Mouse (Mus musculus) liver, embryonic 15.5 days (tissue): ENCODE data around the gene Tcl1b4. TPM values are rescaled to one million over a fixed set of nuclear protein-coding genes. Genes with fewer than 3 reads are reported as not detected.

Source experiments
- ATAC-seq: fragments of 200-750 bp; cut with Nextera tagmentation; 2 replicates; pipeline ENCODE4 v1.8.0; 2017; ENCODE audit warnings: moderate number of reproducible peaks, mild to moderate bottlenecking, moderate library complexity; ENCODE audit not compliant: insufficient read depth
- H3K27ac ChIP-seq: fragments of 300-500 bp; sonication (generic); replicated peaks from 2 replicates; pipeline ENCODE4 v1.5.1; 2015; ENCODE audit warnings: mild to moderate bottlenecking, inconsistent platforms
- H3K27me3 ChIP-seq: fragments of 300-500 bp; sonication (generic); 2 replicates; pipeline ENCODE4 v1.6.1; 2015; ENCODE audit warnings: mild to moderate bottlenecking, inconsistent platforms
- H3K36me3 ChIP-seq: fragments of 300-500 bp; sonication (generic); replicated peaks from 2 replicates; pipeline ENCODE4 v1.6.1; 2015; ENCODE audit warnings: moderate library complexity, mild to moderate bottlenecking, inconsistent platforms
- H3K4me1 ChIP-seq: fragments of 300-500 bp; sonication (generic); replicated peaks from 2 replicates; pipeline ENCODE4 v1.6.1; 2015; ENCODE audit warnings: inconsistent platforms
- H3K4me2 ChIP-seq: fragments of 300-500 bp; sonication (generic); 2 replicates; pipeline ENCODE4 v1.6.1; 2015; ENCODE audit warnings: moderate library complexity, mild to moderate bottlenecking, inconsistent platforms
- H3K4me3 ChIP-seq: fragments of 300-500 bp; sonication (generic); replicated peaks from 2 replicates; pipeline ENCODE4 v1.5.1; 2015; ENCODE audit warnings: mild to moderate bottlenecking, inconsistent platforms
- H3K9ac ChIP-seq: fragments of 300-500 bp; sonication (generic); 2 replicates; pipeline ENCODE4 v1.6.1; 2015; ENCODE audit warnings: moderate library complexity, mild to moderate bottlenecking, inconsistent platforms
- H3K9me3 ChIP-seq: fragments of 300-500 bp; sonication (generic); replicated peaks from 2 replicates; pipeline ENCODE4 v1.6.1; 2016; ENCODE audit warnings: inconsistent platforms
- WGBS: fragments of 180-500 bp; shearing (Covaris S2); methylation state at CpG from one replicate; pipeline ENCODE4 v1.1.7; 2015; ENCODE audit warnings: mixed read lengths; ENCODE audit not compliant: insufficient replicate concordance; 5-methylcytosine and 5-hydroxymethylcytosine counted together
- polyA plus RNA-seq: library from polyadenylated mRNA; unstranded; fragments of >200 nt; fragmentation: Nextera tagmentation; extraction: Ambion mirVana; gene quantifications from 2 replicates; pipeline ENCODE4 v1.2.1, GENCODE M21; 2015

Tcl1b4 gene
- polyA plus RNA-seq, 1 experiment from 2014 or later: not detected

DNA sequence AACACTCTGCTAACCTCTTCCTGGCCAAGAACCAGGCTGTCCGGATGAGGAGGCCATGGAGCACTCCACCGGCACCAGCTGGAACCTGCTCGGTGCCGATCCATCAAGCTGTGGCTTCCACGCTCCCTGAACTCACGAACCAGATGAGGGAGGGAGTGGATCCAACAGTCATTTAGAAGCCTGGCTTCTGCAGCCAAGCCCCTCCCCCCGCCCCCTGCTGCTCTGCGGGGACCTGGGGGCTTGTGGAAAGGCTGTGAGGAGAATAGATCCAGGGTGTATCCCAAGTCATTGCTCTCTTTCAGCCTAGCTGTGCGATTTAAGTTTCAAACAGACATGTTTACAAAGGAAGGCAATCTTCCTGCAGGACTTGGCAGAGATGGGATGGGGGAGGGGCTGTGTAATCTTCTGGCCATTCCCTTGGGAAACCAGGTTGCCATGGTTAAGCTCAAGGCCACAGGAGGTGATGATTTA is 47.0 kb downstream of the Tcl1b4 start:
- 17% methylated on average over 9 of the region's 9 CpGs for WGBS
- H3K27me3 ChIP-seq: no peaks in the 10 kb centered on the region
- no peak overlapping the region for H3K4me2 ChIP-seq
- no peak for ATAC-seq
- no peaks in the 10 kb centered on the region for H3K4me1 ChIP-seq
- no peak overlapping the region for H3K27ac ChIP-seq
- no peaks in the 10 kb centered on the region for H3K9me3 ChIP-seq
- H3K36me3 ChIP-seq: no peaks in the 10 kb centered on the region
- H3K4me3 ChIP-seq: no peak overlapping the region
- no peak overlapping the region for H3K9ac ChIP-seq

DNA sequence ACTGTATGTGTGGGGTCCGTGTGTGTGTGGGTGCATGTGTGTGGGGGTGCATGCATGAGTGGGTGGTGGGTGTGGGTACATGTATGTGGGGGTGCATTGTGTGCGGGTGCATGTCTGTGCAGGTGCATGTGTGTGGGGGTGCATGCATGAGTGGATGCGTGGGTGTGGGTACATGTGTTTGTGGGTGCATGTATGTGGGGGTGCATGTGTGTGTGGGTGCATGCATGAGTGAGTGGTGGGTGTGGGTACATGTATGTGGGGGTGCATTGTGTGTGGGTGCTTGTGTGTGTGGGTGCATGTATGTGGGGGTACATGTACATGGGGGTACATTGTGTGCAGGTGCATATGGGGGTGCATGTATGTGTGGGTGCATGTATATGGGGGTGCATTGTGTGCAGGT is 52.0 kb downstream of the Tcl1b4 start:
- Histone ChIP-seq H3K4me2 (no peak overlapping the region), H3K4me1 (no peaks in the 10 kb centered on the region), H3K36me3 (no peaks in the 10 kb centered on the region), H3K27ac (no peak overlapping the region), H3K27me3 (no peaks in the 10 kb centered on the region), H3K9me3 (no peaks in the 10 kb centered on the region), H3K4me3 (no peak overlapping the region), H3K9ac (no peak overlapping the region)
- ATAC-seq: no peak
- WGBS: 70% methylated on average over 3 of the region's 3 CpGs

Other genes with a start within 250 kb of the Tcl1b4 start
- 2.9 and 3.0 TPM in 2 replicates for gene Syne3, start 192.1 kb upstream of the Tcl1b4 start, polyA plus RNA-seq
- 496 and 514 TPM in 2 replicates for gene Glrx5, start 169.3 kb upstream of the Tcl1b4 start, polyA plus RNA-seq
- not detected in 2 replicates for gene Tcl1b2, start 55.9 kb upstream of the Tcl1b4 start, polyA plus RNA-seq
- gene Tcl1b1, start 42.3 kb upstream of the Tcl1b4 start, polyA plus RNA-seq: not detected in 2 replicates
- not detected in 2 replicates for gene Tcl1b5, start 25.6 kb upstream of the Tcl1b4 start, polyA plus RNA-seq
- not detected in 2 replicates for gene Tcl1b3, start 10.9 kb upstream of the Tcl1b4 start, polyA plus RNA-seq
- not detected in 2 replicates for gene Tcl1, start 20.8 kb downstream of the Tcl1b4 start, polyA plus RNA-seq
- 0.03 TPM in 1 of 2 replicates, not detected in the other for gene Tunar, start 131.9 kb downstream of the Tcl1b4 start, polyA plus RNA-seq